Mouse (Mus musculus) kidney, postnatal 4 days (tissue): ENCODE results near the gene Camsap2.

Experiments
- DNase-seq, 2 experiments: peaks; one replicate each; pipeline ENCODE4 v3.0.0; 2021; ENCODE audit warnings: mixed read lengths in 2 of 2

Gene Camsap2

DNA sequence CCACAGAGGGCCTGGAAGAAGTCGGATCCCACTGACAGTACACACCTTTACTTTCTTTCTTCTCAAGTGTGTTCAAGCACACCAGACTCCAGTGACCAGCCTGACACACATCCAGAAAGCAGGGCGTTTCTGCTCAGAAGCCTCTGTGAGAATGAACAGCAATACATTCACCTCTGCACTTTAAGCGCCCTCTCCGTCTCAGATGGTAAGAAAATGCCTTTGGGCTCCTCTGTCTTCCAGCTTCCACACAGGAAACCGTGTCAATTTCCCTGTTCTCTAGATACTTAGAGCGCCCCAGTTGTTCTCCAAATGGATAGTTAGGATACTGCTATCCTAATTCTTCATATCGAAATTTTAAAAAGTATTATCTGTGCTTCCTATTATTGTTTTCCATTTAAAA lies 2.2 kb downstream of the Camsap2 start:
- DNase-seq, result no peak

DNA sequence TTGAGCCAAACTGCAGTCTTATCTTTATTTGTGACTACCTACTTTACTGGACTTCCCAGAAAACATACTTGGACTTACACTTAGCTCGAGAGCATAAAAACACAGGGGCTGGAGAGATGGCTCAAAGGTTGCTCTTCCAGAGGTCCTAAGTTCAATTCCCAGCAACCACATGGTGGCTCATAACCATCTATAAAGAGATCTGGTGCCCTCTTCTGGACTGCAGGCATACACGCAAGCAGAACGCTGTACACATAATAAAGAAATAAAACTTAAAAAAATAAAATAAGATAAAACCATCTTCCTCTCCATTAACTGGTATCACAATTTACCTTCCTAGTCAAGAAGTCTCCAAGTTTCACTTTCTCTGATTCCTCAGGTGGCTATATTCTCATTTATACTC lies 5.4 kb downstream of the Camsap2 start:
- no peak for DNase-seq

DNA sequence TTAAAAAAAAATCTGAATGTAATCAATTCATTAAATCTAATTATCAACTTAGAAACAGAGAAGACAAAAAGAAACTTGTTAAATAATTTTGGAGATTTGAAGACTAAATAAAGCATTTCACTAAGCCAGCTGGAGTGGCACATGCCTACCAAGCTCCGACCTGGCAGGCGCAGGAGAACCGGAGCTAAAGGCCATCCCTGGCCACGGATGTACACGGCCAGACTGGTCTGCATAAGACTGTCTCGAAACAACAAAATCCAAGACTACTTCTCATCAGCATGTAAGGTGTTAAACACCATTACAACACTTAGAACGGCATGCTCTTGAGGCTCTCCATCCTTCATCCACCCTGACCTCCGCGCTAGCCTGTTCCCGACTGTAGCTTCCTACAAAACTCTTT lies 11.2 kb downstream of the Camsap2 start:
- DNase-seq, result no peak

DNA sequence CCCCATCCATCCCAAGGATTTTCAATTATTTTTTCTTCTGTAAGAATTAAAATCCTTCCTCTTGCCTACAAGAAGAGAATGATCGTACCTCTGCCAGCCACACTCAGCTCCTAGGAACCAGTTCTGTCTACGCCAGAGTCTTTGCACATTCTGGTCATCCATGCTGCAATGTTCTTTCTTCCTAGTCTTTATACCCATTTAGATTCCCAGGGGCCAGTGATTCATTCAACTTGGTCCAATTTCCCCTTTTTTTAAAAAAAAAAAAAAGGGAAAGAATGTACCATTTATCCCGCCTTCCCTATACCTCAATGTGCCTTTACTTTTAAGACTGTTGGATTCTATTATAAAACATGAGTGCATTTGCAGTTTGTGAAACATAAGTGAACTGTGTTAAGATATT lies 12.4 kb downstream of the Camsap2 start:
- DNase-seq, result no peak

DNA sequence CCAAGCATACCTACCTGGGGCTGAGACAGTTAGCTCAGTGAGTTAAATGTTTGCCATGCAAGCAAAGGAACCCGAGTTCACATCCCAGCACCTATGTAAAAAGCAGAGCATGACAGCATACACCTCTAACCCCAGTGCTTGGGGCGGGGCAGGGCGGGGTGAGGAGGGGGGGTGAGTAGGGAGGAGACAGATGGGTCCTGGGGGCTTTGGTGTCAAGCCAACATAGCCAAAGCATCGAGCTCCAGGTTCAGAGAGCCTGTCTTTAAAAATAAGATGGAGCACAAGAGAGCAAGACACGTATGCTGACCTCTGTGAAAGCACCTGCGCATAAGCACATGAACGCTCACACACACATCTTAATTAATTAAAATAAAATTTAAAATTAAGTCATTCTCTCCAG lies 12.8 kb downstream of the Camsap2 start:
- DNase-seq, result no peak

DNA sequence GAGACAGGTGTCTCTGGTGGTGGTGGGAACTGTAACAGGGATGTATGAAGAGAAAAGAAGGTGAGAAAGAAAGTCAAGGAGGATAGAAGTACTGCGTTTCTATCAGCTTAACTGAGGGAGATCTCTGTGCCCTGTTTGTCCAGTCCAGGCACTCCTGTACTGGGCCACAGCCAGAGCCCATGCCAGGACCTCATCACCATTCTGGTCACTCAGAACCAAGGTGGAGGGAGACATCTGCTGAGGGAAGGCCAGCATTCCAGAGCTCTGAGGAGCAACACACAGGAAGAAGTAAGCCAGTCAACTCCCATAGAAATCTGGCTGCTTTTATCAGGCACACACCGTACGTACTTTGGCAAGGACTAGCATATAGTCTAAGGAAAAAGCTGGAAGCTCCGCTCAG lies 14.1 kb downstream of the Camsap2 start:
- no peak for DNase-seq

DNA sequence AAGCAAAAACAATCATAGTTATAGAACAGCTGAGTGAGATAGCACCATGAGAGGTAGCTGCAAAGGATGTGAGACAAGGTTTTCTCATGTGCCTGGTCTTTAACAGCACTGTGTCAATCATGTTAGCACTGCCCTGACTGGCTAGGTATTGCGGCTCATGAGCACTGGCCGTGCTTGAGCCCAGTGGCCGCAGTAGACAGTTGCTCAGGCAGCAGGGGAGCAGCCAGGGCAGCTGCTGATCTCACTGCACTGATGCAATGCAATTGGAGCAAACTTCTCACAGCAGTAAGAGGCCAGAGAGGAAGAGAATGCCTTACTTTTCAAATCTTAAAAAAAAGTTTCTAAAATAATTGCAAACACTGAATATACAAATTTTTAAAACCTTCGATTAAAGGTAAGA lies 16.5 kb downstream of the Camsap2 start:
- no peak for DNase-seq

DNA sequence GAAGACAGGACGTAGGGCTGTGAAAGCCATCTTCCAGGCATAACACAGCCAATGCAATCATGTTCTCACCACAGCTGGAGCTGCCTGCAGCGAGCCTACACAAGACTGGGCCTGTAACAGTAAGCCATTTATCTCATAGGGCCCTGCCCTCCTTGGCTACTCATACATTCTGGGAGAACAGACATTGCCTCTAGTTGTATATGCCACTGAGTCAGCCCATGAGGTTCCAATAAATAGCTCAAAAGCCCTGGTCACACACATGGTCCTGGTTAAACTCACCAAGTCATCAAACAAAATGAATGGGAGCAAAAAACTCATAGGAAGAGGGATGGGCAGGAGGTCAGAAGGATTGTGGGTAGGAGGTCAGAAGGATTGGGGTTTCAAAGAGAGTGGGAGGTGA lies 17.3 kb downstream of the Camsap2 start:
- no peak for DNase-seq

DNA sequence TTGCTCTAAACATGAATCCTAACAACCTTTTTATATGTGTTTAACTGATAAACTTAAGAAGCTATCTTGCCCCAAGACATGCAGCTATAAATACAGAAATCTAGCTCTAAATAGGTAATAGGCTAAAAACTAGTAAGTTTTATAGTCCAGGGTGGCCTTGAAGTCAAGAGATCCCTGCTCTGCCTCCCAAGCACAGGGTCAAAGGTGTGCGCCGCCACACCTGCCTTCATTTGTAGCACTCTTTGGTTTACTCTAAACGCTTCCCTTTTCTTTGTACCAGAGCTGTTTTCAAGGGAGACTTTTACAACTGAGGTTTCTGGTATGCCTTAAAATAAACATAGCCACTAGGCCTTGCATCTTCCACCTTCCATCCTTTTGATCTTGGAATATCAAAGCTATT lies 18.3 kb downstream of the Camsap2 start:
- no peak for DNase-seq

DNA sequence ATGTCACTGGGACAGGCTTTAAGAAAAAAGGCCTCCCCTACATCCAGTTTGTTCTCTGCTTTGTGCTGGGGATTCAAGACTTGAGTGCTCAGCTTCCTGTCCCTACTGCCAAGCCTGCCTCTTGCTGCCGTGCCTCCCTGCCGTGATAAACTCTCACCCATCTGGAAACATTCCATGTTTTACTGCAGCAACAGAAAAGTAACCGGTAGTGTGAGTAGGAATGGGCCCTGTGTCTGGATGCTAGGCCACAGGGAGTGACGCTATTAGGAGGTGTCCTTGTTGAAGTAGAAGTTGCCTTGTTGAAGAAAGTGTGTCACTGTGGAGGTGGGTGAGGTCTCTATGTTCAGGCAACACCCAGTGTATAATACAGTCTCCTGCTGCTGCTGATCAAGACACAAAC lies 20.0 kb downstream of the Camsap2 start:
- peak in 1 of 2 experiments; percentile 26 for DNase-seq

DNA sequence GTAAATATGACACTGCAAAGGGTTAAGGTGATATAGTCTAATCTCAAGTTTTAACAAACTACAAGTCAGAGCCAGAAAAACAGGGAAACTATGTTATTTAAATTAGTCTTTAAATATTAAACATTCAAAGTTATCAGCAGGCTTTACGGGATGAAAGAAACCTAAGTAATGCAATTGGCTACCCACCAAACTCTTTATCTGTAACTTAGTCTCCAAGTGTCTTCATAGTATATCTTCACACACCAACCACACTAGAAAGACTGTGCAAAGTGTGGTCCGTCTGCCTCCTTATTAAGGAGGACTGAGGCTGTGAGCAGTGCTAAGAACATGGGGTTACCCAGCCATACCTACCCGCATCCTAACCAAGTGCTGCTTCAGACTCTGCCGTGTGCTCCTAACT lies 23.6 kb downstream of the Camsap2 start:
- DNase-seq, result no peak

DNA sequence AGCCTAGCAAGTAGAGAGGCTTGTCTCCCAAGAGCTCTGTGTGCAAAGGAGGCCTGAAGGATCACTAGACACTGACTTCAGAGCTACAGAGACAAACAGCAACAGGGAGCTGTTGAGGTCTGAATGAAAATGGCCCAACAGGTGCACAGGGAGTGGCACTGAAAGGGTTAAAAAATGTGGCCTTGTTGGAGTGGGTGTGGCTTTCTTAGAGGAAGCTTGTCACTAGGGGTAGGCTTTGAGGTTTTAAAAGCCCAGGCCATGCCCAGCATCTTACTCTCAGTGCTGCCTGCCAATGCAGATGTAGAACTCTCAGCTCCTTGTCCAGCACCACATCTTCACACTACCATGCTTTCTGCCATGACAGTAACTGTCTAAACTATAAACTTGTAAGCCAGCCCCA lies 29.6 kb downstream of the Camsap2 start:
- no peak for DNase-seq

DNA sequence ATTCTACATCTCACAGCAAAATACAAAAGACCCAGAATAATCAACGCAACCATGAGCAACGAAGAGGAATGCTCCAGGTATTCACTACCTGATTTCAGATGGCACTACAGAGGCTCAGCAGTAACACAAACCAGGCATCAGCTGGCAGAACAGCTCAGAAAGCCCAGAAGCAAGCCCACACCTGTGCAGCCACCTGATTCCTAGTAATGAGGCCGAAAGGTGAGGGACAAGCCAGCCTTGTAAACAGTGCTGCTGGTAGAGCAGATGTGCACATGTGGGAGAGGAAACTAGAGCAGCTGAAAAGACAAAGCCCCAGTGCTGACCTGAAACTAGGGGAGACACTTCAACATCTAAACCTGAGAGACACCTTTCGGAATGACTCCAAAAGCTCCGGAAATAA lies 36.7 kb downstream of the Camsap2 start:
- no peak for DNase-seq

DNA sequence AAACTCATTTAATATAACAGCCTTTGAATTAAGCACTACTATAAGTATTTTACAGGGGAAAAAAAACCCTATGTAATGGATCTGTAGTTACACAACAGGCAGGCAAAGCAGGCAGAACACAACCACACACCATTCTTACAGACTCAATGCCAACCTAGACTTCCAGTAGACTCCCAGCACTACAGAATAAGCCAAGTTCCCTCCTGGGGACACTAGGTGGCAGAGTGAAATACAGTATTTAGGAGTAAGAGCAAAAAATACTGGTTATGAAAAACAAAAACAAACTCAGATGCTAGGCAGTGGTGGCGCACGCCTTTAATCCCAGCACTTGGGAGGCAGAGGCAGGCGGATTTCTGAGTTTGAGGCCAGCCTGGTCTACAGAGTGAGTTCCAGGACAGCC lies 39.5 kb downstream of the Camsap2 start:
- DNase-seq, result peak; percentile 35 to 53

DNA sequence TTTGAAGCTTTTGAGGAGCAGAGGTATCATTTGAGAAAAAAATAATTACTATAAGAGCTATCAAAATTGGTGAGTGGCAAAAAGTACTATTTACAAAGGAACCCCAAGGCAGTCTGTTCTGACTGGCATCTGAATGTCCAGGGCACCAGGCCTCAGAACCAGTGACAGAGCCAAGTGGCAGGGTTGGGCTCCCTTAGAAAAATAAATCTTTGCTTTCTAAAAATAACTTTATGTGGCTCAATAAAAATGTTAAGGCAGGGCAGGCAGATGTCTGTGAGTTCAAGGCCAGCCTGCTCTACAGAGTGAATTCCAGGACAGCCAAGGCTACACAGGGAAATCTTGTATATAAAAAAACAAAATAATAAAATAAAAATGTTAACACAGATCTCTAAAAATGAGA lies 51.9 kb downstream of the Camsap2 start:
- no peak for DNase-seq

DNA sequence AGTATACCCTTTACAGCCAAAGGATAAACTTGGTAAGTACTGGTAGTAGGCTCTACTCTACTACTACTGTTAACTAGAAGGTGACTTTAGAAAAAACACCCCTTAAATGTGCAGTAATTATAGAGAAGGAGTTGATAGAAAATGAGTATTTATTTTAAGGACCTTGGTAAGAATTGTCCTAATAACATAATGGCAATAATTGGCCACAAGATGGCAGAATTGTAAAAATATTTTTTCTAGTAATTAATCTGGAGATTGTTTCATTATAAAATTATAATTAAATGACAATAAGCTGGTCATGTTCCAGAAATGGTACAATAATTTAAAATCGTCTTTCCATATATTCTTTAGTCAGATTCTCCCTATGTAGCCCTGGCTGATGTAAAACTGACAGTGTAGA lies 56.1 kb downstream of the Camsap2 start:
- DNase-seq, result no peak

DNA sequence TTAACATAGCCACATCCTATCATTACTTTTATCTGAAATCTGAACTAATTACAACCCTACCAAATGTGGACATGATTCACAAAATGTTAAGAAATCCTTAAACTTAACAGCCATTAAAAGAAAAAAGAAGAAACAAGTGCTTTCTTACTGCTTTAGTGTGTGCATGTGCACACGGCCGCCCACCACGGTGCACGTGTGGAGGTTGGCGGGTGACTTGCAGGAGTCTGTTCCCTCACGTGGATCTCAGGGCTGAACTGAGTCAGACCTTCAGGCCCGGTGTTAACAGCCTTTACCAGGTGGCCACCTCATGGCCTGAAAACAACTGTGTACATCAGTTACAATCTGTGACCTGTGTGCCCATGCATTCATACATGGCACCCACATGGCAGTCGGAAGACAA lies 68.5 kb downstream of the Camsap2 start:
- no peak for DNase-seq

DNA sequence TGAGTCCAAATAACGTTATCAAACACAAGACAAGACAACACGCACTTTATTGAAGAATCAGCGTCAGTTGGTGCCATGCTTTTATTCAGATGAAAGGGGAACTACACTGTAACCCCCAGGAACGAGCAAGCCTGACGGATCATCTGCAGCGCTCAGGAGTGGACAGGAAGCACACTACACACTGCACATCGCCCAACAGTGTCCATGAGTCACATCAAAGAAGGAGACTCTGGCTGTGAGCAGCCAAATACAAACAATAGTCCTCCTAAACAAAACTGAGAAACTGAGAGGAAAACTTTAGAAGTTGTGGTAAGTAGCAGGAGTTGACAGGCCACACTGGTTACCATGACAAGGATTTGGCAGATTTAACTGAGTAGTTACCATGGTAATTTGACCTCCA lies 77.7 kb downstream of the Camsap2 start:
- no peak for DNase-seq

DNA sequence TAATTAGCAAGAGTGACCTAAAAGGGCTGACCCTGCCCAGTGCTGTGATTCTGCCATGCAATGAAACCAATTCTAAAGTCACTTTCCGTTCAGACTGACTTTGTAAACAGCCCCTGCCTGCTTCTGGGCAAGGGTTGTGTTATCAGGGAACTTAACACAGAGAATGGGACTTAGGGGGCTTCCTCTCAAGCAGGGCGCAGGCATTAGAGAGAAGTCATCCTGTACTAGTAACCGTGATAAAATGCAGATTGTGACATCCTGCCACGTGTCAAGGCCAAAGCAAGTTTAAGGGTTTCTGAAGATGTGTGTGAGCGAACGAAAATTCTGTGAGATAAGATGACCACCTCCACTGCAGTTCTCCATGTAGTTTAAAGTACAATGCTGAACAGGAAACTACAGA lies 79.8 kb downstream of the Camsap2 start:
- no peak for DNase-seq

DNA sequence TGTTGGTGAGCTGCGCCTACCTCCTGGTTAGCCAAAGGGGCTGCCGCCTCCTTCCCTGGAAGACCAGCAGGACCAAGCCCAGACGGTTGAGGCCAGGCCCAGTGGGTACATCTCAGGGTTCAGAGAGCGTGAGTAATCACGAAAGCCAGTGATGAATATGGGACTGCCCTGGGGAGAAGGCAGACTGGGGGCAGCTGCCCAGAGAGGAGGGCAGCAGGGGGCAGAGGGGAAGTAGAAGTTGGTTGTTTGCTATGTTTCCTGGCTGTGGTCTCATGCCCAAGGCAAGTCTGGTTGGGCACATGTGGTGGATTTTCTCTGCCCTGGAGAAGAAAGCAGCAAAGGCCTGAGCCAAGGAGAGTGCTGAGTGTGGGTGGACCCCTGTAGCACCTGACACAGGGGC lies 82.5 kb downstream of the Camsap2 start:
- no peak for DNase-seq

DNA sequence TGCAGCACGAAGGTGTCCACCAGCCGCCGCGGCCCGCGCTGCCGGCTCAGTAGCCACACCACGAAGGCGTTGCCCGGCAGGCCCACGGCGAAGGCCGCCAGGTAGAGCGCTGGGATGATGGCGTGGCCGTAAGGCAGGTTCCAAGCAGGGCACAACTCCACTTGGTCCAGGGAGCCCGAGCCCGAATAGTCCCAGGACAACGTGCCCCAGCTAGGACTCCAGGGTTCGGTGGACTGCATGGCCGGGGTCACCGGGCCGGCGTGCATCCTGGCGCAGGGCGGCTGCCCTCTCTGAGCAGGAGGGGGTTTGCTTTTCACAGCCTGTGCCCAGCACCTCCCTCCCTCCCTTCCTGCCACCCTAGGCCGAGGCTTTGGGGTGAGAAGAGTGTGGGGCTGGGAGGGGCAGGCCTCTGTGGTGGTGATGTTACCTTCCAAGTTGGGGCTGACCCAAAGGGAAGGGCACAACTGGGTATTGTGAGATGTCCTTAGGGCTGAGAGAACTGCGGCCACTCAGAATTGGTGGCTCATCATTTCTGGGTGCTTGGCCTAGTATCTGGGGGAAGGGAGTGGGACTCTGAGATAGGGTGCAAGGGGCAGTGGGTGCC lies 85.2 kb downstream of the Camsap2 start, which contains the start of gene Gpr25:
Gene Gpr25, minus strand, starts transcription at position 239 of the 604 bp plus-strand sequence.
- DNase-seq, result no peak

DNA sequence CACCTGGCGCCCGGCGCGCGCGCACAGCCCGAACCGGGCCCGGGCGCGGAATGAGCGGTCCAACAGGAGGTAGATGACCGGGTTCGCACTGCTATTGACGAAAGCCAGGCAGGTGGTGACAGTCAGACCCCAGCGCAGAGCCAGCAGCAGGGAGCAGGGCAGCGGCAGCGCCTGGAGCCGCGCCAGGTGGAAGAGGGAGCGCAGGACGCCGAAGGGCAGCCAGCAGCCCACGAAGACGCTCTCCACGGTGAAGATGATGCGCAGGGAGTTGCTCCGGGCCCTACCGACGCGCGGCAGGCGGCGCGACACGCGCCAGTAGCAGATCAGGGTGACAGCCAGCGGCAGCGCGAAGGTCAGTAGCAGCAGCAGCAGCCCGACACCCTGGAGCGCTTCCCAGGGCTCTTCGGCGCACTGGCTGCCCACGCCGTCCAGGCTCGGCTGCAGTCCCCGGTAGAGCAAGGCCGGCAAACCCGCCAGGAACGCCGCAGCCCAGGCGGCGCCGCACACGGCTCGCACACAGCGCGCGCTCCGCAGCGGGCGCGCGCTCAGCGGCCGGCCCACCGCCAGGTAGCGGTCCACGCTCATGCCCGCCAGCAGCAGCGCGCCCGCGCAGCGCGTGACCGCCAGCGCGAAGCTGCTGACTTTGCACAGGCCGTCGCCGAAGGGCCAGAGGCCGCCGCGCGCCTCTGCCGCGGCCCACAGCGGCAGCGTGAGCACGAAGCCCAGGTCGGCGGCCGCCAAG lies 85.8 kb downstream of the Camsap2 start:
- peak; percentile 63 to 77 for DNase-seq

DNA sequence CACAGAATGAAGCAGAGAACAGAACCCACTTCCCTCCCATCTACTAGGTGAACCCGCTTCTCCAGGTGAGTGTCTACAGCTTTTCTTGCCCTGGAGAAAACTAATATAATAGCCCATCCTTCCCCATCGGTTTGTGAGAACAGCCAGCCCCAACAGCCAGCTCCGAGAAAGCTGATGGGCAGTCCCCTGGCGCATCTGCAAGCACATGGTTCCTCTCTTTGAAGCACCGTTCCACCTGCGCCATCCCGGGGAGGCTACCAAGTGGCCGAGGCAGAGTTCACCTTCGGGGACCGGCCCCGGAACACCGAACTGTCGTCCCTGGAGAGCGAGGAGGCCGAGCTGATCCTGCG lies 86.4 kb downstream of the Camsap2 start:
- no peak for DNase-seq

DNA sequence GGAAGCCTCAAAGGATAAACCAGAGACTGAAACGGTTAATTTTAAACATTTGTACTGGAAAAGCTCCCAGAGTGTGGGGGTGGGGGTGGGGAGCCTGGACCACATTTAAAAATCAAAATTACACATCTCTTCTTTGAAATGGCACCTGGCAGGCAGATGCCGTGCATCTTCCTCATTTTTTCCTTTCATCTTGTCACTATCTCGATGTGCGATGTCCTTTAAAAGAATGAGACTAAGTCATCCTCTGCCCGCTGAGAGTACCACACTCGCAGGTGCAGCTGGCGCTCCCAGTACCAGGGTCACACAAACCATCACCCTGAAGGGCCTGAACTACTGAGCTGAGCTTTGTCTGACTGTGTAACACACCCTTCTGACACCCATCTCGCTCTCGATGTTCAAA lies 87.4 kb downstream of the Camsap2 start:
- no peak for DNase-seq

DNA sequence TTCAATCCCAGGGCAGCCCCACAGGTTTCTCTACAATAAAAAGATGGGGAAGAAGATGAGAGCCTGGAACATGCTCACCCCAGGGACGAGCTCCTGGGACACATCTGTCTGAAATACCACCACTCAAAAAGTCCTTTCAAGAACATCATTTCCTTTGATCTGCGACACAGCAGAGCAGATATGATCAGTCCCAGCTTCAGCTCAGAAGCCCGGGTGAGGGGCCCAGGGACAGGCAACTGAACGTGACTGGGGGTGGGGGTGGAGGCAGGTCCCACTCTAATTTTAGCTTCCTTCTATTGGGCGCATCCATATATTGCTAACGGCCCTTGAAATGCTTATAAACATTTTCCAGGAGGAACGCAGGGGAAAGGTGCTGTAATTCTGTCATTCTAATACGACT lies 90.2 kb downstream of the Camsap2 start:
- DNase-seq, result no peak
